ENCODE assay signal across 10 mouse cellular contexts in the genomic region with DNA sequence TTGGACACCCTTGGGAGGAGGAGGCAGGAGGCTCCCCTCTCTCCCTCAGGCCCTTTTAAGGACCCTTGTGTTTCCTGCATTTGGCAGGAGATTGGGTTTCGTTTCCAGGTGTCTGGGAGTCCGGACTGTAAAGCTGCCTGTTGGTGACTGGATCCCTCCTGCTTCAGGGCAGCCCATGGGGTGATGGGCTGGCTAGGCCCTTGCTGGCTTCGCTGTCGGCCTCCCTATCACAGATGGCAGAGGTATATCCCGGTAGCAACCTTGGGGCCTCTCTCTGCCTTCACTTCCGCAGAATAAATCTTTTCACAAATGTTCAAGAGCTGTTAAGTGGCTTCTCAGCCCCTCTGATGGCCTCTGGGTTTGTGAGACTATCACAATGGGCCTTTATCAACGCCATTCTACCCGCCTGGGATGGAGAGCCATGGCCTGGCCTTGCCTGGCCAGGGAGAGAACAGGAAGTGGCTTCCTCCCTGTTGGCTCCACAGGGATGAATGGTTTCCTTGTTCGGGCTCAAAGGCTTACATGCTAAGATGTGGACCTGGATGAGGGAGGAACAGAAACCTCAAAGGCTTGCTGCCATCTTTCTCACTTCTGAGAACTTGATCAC. TPM values are rescaled to one million over a fixed set of nuclear protein-coding genes. Genes with fewer than 3 reads are reported as not detected.
DNase-seq lines count a peak whose midpoint lies in the region; ATAC-seq and TF ChIP-seq lines count a peak whose summit lies in the region.
"Had no signal": no experiment of that assay in that cellular context is flagged by ENCODE, and none has a peak within 500 bp of the region (broad histone marks: within the 10 kb centered on the region; RNA-seq: fewer than 3 reads in every experiment).

No protein-coding gene starts in this region.

- no peaks in the 10 kb centered on the region for H3K27me3 ChIP-seq in heart, embryonic 16.5 days (ENCODE audit: control insufficient read depth, insufficient read depth, low read length)
- no peaks in the 10 kb centered on the region for H3K27me3 ChIP-seq in stomach, embryonic 14.5 days (ENCODE audit: control insufficient read depth, insufficient read depth, low read length)
- H3K27me3 ChIP-seq in stomach, postnatal 0 days (ENCODE audit: control insufficient read depth, insufficient read depth, low read length), result no peaks in the 10 kb centered on the region
- no peaks in the 10 kb centered on the region for H3K27me3 ChIP-seq in intestine, embryonic 16.5 days (replicated peaks; ENCODE audit: control insufficient read depth, insufficient read depth, low read length)

- ATAC-seq in heart, embryonic 16.5 days (replicated peaks; ENCODE audit: extremely low read depth, insufficient read depth, low FRiP score), result no peak
- no peak for ATAC-seq in stomach, embryonic 14.5 days (ENCODE audit: insufficient number of reproducible peaks, insufficient read depth, low FRiP score, low read depth)
- no peak for ATAC-seq in stomach, postnatal 0 days (ENCODE audit: low FRiP score, low TSS enrichment)
- peak; percentile 19; the same call in 1 of the 2 replicates for ATAC-seq in intestine, embryonic 16.5 days

- 0 out of 2 replicates have a peak, but pooled peaks cover 5% of the 10 kb centered on the region for H3K4me1 ChIP-seq in heart, embryonic 16.5 days (ENCODE audit: control insufficient read depth, insufficient read depth, low read length)
- H3K4me1 ChIP-seq in stomach, embryonic 14.5 days (ENCODE audit: control insufficient read depth, insufficient read depth, low read length), result no peaks in the 10 kb centered on the region
- H3K4me1 ChIP-seq in stomach, postnatal 0 days (replicated peaks; ENCODE audit: control insufficient read depth, insufficient read depth), result no peaks in the 10 kb centered on the region
- H3K4me1 ChIP-seq in intestine, embryonic 16.5 days (ENCODE audit: control insufficient read depth, insufficient read depth, low read length), result 0 out of 2 replicates have a peak, but pooled peaks cover 4% of the 10 kb centered on the region

- H3K27ac ChIP-seq in heart, embryonic 16.5 days (ENCODE audit: low read length), result peak overlapping the region; percentile 25; the same call in 1 of the 2 replicates
- H3K27ac ChIP-seq in stomach, embryonic 14.5 days (ENCODE audit: low read length), result peak overlapping the region; percentile 62; the same call in 1 of the 2 replicates
- no peak overlapping the region for H3K27ac ChIP-seq in stomach, postnatal 0 days (replicated peaks)
- peak overlapping the region; percentile 24; the same call in 1 of the 2 replicates for H3K27ac ChIP-seq in intestine, embryonic 16.5 days (ENCODE audit: low read length)
- H3K27ac ChIP-seq: macrophage had no signal

- no peak for DNase-seq in heart, postnatal 4 days
- DNase-seq in stomach, postnatal 0 days (ENCODE audit: low spot score), result no peak
- no peak for DNase-seq in left cerebral cortex, adult 18-20 months (ENCODE audit: low spot score in 2 of 2)
- no peak for DNase-seq in c-Kit-positive CD71-positive TER-119-positive erythroid progenitor cells, embryonic 14.5 days (ENCODE audit: low spot score)
- DNase-seq: kidney, adult 2 months had no signal

- WGBS in heart, embryonic 16.5 days, result 40% methylated on average over 9 of the region's 9 CpGs
- 65% methylated on average over 9 of the region's 9 CpGs for WGBS in stomach, embryonic 14.5 days
- 66% methylated on average over 9 of the region's 9 CpGs for WGBS in stomach, postnatal 0 days
- WGBS in intestine, embryonic 16.5 days, result 73% methylated on average over 9 of the region's 9 CpGs

- no peak for TF ChIP-seq CTCF in stomach, postnatal 0 days (IDR thresholded peaks at IDR 0.05; ENCODE audit: low read depth)

- H3K9ac ChIP-seq in heart, embryonic 16.5 days (ENCODE audit: low read length), result no peak overlapping the region
- no peak overlapping the region for H3K9ac ChIP-seq in stomach, embryonic 14.5 days (replicated peaks; ENCODE audit: low read depth, low read length)
- H3K9ac ChIP-seq in stomach, postnatal 0 days (ENCODE audit: low read length), result no peak overlapping the region
- no peak overlapping the region for H3K9ac ChIP-seq in intestine, embryonic 16.5 days (ENCODE audit: low read depth, low read length)

- H3K9me3 ChIP-seq in heart, embryonic 16.5 days (replicated peaks; ENCODE audit: control insufficient read depth, low read length), result no peaks in the 10 kb centered on the region
- no peaks in the 10 kb centered on the region for H3K9me3 ChIP-seq in stomach, embryonic 14.5 days (ENCODE audit: control insufficient read depth, low read depth, low read length)
- no peaks in the 10 kb centered on the region for H3K9me3 ChIP-seq in stomach, postnatal 0 days (ENCODE audit: control insufficient read depth, low read length)
- H3K9me3 ChIP-seq in intestine, embryonic 16.5 days (ENCODE audit: control insufficient read depth, low read length), result no peaks in the 10 kb centered on the region

- H3K36me3 ChIP-seq in heart, embryonic 16.5 days (ENCODE audit: control insufficient read depth, insufficient read depth), result peaks cover 30% of the 10 kb centered on the region
- peaks cover 34% of the 10 kb centered on the region for H3K36me3 ChIP-seq in stomach, embryonic 14.5 days (ENCODE audit: control insufficient read depth, insufficient read depth, low read length)
- peaks cover 14% of the 10 kb centered on the region for H3K36me3 ChIP-seq in stomach, postnatal 0 days (ENCODE audit: control insufficient read depth, insufficient read depth, low read length)
- peaks cover 16% of the 10 kb centered on the region for H3K36me3 ChIP-seq in intestine, embryonic 16.5 days (ENCODE audit: control insufficient read depth, insufficient read depth, low read length)

- TF ChIP-seq EP300 in stomach, postnatal 0 days (optimal IDR thresholded peaks at IDR 0.05), result no peak

- no peak overlapping the region for H3K4me3 ChIP-seq in heart, embryonic 16.5 days (ENCODE audit: low read length)
- H3K4me3 ChIP-seq in stomach, embryonic 14.5 days (ENCODE audit: low read depth, low read length), result no peak overlapping the region
- H3K4me3 ChIP-seq in stomach, postnatal 0 days (ENCODE audit: low read depth, low read length), result no peak overlapping the region
- no peak overlapping the region for H3K4me3 ChIP-seq in intestine, embryonic 16.5 days (ENCODE audit: low read length)
- H3K4me3 ChIP-seq: myocyte had no signal

- H3K4me2 ChIP-seq in heart, embryonic 16.5 days (ENCODE audit: low read depth, low read length), result no peak overlapping the region
- H3K4me2 ChIP-seq in stomach, embryonic 14.5 days (replicated peaks; ENCODE audit: low read depth, low read length), result no peak overlapping the region
- H3K4me2 ChIP-seq in stomach, postnatal 0 days (replicated peaks; ENCODE audit: low read depth), result no peak overlapping the region
- no peak overlapping the region for H3K4me2 ChIP-seq in intestine, embryonic 16.5 days (ENCODE audit: low read depth, low read length)

RNA-seq across cellular contexts. Expression of gene Phb, which starts 15.3 kb away (rescaled TPM):
- 295 and 306 TPM in 2 replicates for polyA plus RNA-seq in heart, embryonic 16.5 days (2015; fragmentation: Nextera tagmentation; extraction: Ambion mirVana)
- total RNA-seq in heart, postnatal 4 days (2021), result 100 to 1,000 TPM; 304 to 319 TPM
- polyA plus RNA-seq in stomach, embryonic 14.5 days (2014; fragmentation: Nextera tagmentation; extraction: Ambion mirVana), result 224 and 239 TPM in 2 replicates
- 190 and 202 TPM in 2 replicates for polyA plus RNA-seq in stomach, postnatal 0 days (2015; fragmentation: Nextera tagmentation; extraction: Ambion mirVana)
- polyA plus RNA-seq in intestine, embryonic 16.5 days (2015; fragmentation: Nextera tagmentation; extraction: Ambion mirVana), result 309 and 324 TPM in 2 replicates
- 100 to 1,000 TPM in 1 of 2 experiments, 10 to 100 TPM in 1; 87.4 to 103 TPM for total RNA-seq in left cerebral cortex, adult 18-20 months (2021)

RNA-seq across cellular contexts. Expression of gene Zfp652, which starts 30.4 kb away (rescaled TPM):
- polyA plus RNA-seq in heart, embryonic 16.5 days (2015; fragmentation: Nextera tagmentation; extraction: Ambion mirVana), result 13.6 and 14.0 TPM in 2 replicates
- total RNA-seq in heart, postnatal 4 days (2021), result 10 to 100 TPM; 42.8 to 48.2 TPM
- polyA plus RNA-seq in stomach, embryonic 14.5 days (2014; fragmentation: Nextera tagmentation; extraction: Ambion mirVana), result 11.7 and 13.9 TPM in 2 replicates
- 10.0 and 10.2 TPM in 2 replicates for polyA plus RNA-seq in stomach, postnatal 0 days (2015; fragmentation: Nextera tagmentation; extraction: Ambion mirVana)
- polyA plus RNA-seq in intestine, embryonic 16.5 days (2015; fragmentation: Nextera tagmentation; extraction: Ambion mirVana), result 14.7 and 16.8 TPM in 2 replicates
- 10 to 100 TPM; 37.8 to 41.1 TPM for total RNA-seq in left cerebral cortex, adult 18-20 months (2021)

RNA-seq across cellular contexts. Expression of gene B130006D01Rik, which starts 41.3 kb away (rescaled TPM):
- 0.69 and 0.98 TPM in 2 replicates for polyA plus RNA-seq in heart, embryonic 16.5 days (2015; fragmentation: Nextera tagmentation; extraction: Ambion mirVana)
- 1 to 10 TPM in 1 of 2 experiments, under 1 TPM in 1; 0.57 to 1.1 TPM for total RNA-seq in heart, postnatal 4 days (2021)
- polyA plus RNA-seq in stomach, embryonic 14.5 days (2014; fragmentation: Nextera tagmentation; extraction: Ambion mirVana), result 2.3 and 2.5 TPM in 2 replicates
- 0.36 and 0.46 TPM in 2 replicates for polyA plus RNA-seq in stomach, postnatal 0 days (2015; fragmentation: Nextera tagmentation; extraction: Ambion mirVana)
- polyA plus RNA-seq in intestine, embryonic 16.5 days (2015; fragmentation: Nextera tagmentation; extraction: Ambion mirVana), result 0.78 and 0.92 TPM in 2 replicates
- 1 to 10 TPM; 1.2 to 1.3 TPM for total RNA-seq in left cerebral cortex, adult 18-20 months (2021)
